Mouse (Mus musculus) embryonic facial prominence, embryonic 13.5 days (tissue): Measurements from ENCODE around the gene Gm45717. TPM values are rescaled to one million over a fixed set of nuclear protein-coding genes. Genes with fewer than 3 reads are reported as not detected.
A peak's percentile ranks its signal among the peaks of the same experiment; 100 is the strongest.

Experiments
- ATAC-seq: fragments of 200-750 bp; cut with Nextera tagmentation; 2 replicates; pipeline ENCODE4 v1.8.0; 2017; ENCODE audit warnings: low read depth; ENCODE audit not compliant: insufficient number of reproducible peaks, insufficient read depth, low FRiP score, low TSS enrichment
- H3K27ac ChIP-seq: fragments of 300-500 bp; sonication (generic); 2 replicates; pipeline ENCODE4 v1.5.1; 2015; ENCODE audit warnings: moderate library complexity, mild to moderate bottlenecking, inconsistent platforms
- H3K27me3 ChIP-seq: fragments of 300-500 bp; sonication (generic); 2 replicates; pipeline ENCODE4 v1.6.1; 2015; ENCODE audit warnings: mild to moderate bottlenecking, inconsistent platforms
- H3K36me3 ChIP-seq: fragments of 300-500 bp; sonication (generic); 2 replicates; pipeline ENCODE4 v1.6.1; 2015; ENCODE audit warnings: mild to moderate bottlenecking, inconsistent platforms
- H3K4me1 ChIP-seq: fragments of 300-500 bp; sonication (generic); 2 replicates; pipeline ENCODE4 v1.6.1; 2015; ENCODE audit warnings: inconsistent platforms
- H3K4me2 ChIP-seq: fragments of 300-500 bp; sonication (generic); 2 replicates; pipeline ENCODE4 v1.6.1; 2015; ENCODE audit warnings: moderate library complexity, mild to moderate bottlenecking, inconsistent platforms
- H3K4me3 ChIP-seq: fragments of 300-500 bp; sonication (generic); 2 replicates; pipeline ENCODE4 v1.5.1; 2015; ENCODE audit warnings: mild to moderate bottlenecking, inconsistent platforms
- H3K9ac ChIP-seq: fragments of 300-500 bp; sonication (generic); 2 replicates; pipeline ENCODE4 v1.6.1; 2015; ENCODE audit warnings: mild to moderate bottlenecking, inconsistent platforms
- H3K9me3 ChIP-seq: fragments of 300-500 bp; sonication (generic); 2 replicates; pipeline ENCODE4 v1.6.1; 2016; ENCODE audit warnings: inconsistent platforms
- WGBS: fragments of 180-500 bp; shearing (Covaris S2); methylation state at CpG from one replicate; pipeline ENCODE4 v1.1.7; 2015; ENCODE audit warnings: mixed read lengths; 5-methylcytosine and 5-hydroxymethylcytosine counted together
- polyA plus RNA-seq: library from polyadenylated mRNA; unstranded; fragments of >200 nt; fragmentation: Nextera tagmentation; extraction: Ambion mirVana; gene quantifications from 2 replicates; pipeline ENCODE4 v1.2.1, GENCODE M21; 2015

Gene Gm45717
- polyA plus RNA-seq, 1 experiment from 2014 or later, result not detected

- Histone ChIP-seq H3K4me2 (no peak overlapping the region), H3K4me1 (peaks cover 18% of the 10 kb centered on the region), H3K9me3 (no peaks in the 10 kb centered on the region), H3K4me3 (no peak overlapping the region), H3K36me3 (no peaks in the 10 kb centered on the region), H3K27ac (no peak overlapping the region), H3K9ac (no peak overlapping the region), H3K27me3 (peaks cover 77% of the 10 kb centered on the region)
- WGBS, result 72% methylated on average over 4 of the region's 4 CpGs
- ATAC-seq, result no peak
These were observed 35.8 kb downstream of the Gm45717 start for GRCm38 (mm10) chr7:140919911-140920310.

GRCm38 (mm10) chr7:140914031-140914690 lies 41.6 kb downstream of the Gm45717 start:
- Histone ChIP-seq H3K9ac (no peak overlapping the region), H3K36me3 (no peaks in the 10 kb centered on the region), H3K4me3 (no peak overlapping the region), H3K27me3 (peaks cover 19% of the 10 kb centered on the region), H3K9me3 (no peaks in the 10 kb centered on the region), H3K27ac (no peak overlapping the region), H3K4me1 (no peaks in the 10 kb centered on the region), H3K4me2 (no peak overlapping the region)
- ATAC-seq, result no peak
- WGBS, result 80% methylated on average over 8 of the region's 8 CpGs

- H3K4me1 ChIP-seq, result no peaks in the 10 kb centered on the region
- H3K27ac ChIP-seq, result no peak overlapping the region
- peaks cover 10% of the 10 kb centered on the region for H3K27me3 ChIP-seq
- H3K4me3 ChIP-seq, result no peak overlapping the region
- ATAC-seq, result no peak
- no peaks in the 10 kb centered on the region for H3K9me3 ChIP-seq
- 63% methylated on average over 5 of the region's 5 CpGs for WGBS
- H3K4me2 ChIP-seq, result no peak overlapping the region
- H3K36me3 ChIP-seq, result no peaks in the 10 kb centered on the region
- no peak overlapping the region for H3K9ac ChIP-seq
These were observed 42.8 kb downstream of the Gm45717 start for GRCm38 (mm10) chr7:140912846-140913482.

- 67% methylated on average over 3 of the region's 3 CpGs for WGBS
- H3K9me3 ChIP-seq, result no peaks in the 10 kb centered on the region
These were observed 43.4 kb downstream of the Gm45717 start for GRCm38 (mm10) chr7:140912293-140912692.

DNA sequence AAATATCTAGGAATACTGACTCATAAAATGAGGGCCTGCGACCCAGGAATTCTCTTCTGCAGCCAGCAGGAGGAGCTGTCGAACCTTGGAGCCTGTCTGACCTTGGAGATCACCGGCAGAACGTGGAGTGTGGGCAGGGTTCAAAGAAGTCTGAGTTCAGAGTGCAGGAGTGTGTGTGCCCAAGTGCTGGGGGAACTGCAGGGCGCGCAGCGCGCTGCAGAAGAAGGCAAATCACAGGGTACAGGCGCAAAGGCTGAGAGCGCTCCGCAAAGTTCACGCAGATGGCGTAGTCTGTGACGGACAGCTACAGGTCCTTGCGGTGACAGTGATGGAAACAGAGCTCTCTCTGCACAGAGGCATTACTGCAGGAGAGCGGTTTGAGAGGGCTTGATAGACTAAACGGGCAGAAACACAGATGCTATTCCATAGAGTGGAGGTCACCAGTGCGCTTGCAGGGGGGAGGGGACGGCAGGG lies 47.1 kb downstream of the Gm45717 start:
- no peaks in the 10 kb centered on the region for H3K36me3 ChIP-seq
- ATAC-seq, result peak; percentile 61
- no peaks in the 10 kb centered on the region for H3K27me3 ChIP-seq
- WGBS, result 1% methylated on average over 19 of the region's 19 CpGs
- H3K9me3 ChIP-seq, result no peaks in the 10 kb centered on the region
- peak overlapping the region; percentile 87 for H3K4me2 ChIP-seq
- no peak overlapping the region for H3K27ac ChIP-seq
- peak overlapping the region; percentile 61 for H3K9ac ChIP-seq
- H3K4me3 ChIP-seq, result peak overlapping the region; percentile 47
- no peaks in the 10 kb centered on the region for H3K4me1 ChIP-seq

More at GRCm38 (mm10) chr7:140912293-140912692, 43.4 kb downstream of the Gm45717 start:
- no peak for ATAC-seq
- no peaks in the 10 kb centered on the region for H3K4me1 ChIP-seq
- no peaks in the 10 kb centered on the region for H3K36me3 ChIP-seq
- H3K27ac ChIP-seq, result no peak overlapping the region
- H3K27me3 ChIP-seq, result peaks cover 3% of the 10 kb centered on the region; the same call in 1 of the 2 replicates
- H3K9ac ChIP-seq, result no peak overlapping the region
- H3K4me2 ChIP-seq, result no peak overlapping the region
- no peak overlapping the region for H3K4me3 ChIP-seq

GRCm38 (mm10) chr7:140908181-140908580 lies 47.6 kb downstream of the Gm45717 start:
- H3K27me3 ChIP-seq, result no peaks in the 10 kb centered on the region
- H3K4me1 ChIP-seq, result no peaks in the 10 kb centered on the region
- H3K27ac ChIP-seq, result no peak overlapping the region
- H3K4me3 ChIP-seq, result no peak overlapping the region; the same call in 1 of the 2 replicates
- H3K4me2 ChIP-seq, result peak overlapping the region; percentile 87; the same call in 1 of the 2 replicates
- H3K9ac ChIP-seq, result no peak overlapping the region
- H3K36me3 ChIP-seq, result no peaks in the 10 kb centered on the region
- no peak for ATAC-seq
- H3K9me3 ChIP-seq, result no peaks in the 10 kb centered on the region
- 50% methylated on average over 7 of the region's 7 CpGs for WGBS

GRCm38 (mm10) chr7:140907697-140908096 lies 48.0 kb downstream of the Gm45717 start:
- Histone ChIP-seq H3K9ac (no peak overlapping the region), H3K4me2 (no peak overlapping the region), H3K4me1 (no peaks in the 10 kb centered on the region), H3K9me3 (no peaks in the 10 kb centered on the region), H3K36me3 (no peaks in the 10 kb centered on the region), H3K27ac (no peak overlapping the region), H3K27me3 (no peaks in the 10 kb centered on the region), H3K4me3 (no peak overlapping the region)
- 83% methylated on average over 7 of the region's 7 CpGs for WGBS
- ATAC-seq, result no peak

DNA sequence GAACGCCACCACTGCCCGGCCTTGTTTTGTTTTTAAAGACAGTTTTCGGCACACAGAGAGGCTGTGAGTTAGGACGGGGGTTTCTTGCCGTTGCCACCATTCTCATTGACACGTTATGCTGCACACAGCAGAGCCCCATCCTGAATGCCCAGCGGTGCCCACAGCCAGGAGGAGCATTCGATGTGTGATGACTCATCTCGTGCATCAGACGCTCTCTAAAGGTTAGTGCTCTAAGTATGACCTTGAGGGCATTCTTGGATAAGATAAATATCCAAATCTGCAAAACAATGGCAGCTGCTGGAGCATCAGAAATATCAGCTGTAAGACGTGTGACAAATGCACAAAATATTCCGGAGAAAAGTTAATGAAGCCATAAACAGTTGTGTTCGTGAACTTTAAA lies 48.6 kb downstream of the Gm45717 start:
- H3K36me3 ChIP-seq, result no peaks in the 10 kb centered on the region
- no peak overlapping the region for H3K27ac ChIP-seq
- no peak for ATAC-seq
- peaks cover 3% of the 10 kb centered on the region; the same call in 1 of the 2 replicates for H3K4me1 ChIP-seq
- H3K9me3 ChIP-seq, result no peaks in the 10 kb centered on the region
- H3K9ac ChIP-seq, result no peak overlapping the region
- H3K4me2 ChIP-seq, result no peak overlapping the region
- WGBS, result 85% methylated on average over 13 of the region's 13 CpGs
- H3K4me3 ChIP-seq, result no peak overlapping the region
- H3K27me3 ChIP-seq, result no peaks in the 10 kb centered on the region

DNA sequence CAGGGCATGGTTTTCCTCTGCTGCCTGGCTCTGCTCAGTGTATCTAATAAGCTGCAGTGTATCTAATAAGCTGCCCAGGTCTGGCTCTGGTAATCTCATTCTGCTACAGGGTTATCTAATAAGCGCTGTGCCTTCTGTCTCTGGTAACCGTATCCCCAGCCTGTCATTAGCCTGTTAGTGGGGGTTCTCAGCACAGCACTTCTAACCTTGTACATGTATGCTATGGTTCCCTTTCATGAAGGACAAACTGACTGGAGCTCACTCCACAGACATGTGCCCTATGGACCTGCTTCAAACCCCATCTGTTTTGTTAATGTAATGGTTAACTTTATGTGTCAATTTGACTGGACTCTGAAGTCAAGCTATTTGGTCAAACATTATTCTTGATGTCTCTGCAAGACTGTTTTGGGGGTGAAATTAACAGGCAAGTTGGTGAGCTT lies 50.1 kb downstream of the Gm45717 start:
- H3K27me3 ChIP-seq, result no peaks in the 10 kb centered on the region
- no peak overlapping the region for H3K4me2 ChIP-seq
- no peak overlapping the region for H3K9ac ChIP-seq
- no peak for ATAC-seq
- no peaks in the 10 kb centered on the region for H3K9me3 ChIP-seq
- no peak overlapping the region for H3K27ac ChIP-seq
- no peaks in the 10 kb centered on the region for H3K36me3 ChIP-seq
- peaks cover 7% of the 10 kb centered on the region; the same call in 1 of the 2 replicates for H3K4me1 ChIP-seq
- 57% methylated on average over 2 of the region's 2 CpGs for WGBS
- no peak overlapping the region for H3K4me3 ChIP-seq

DNA sequence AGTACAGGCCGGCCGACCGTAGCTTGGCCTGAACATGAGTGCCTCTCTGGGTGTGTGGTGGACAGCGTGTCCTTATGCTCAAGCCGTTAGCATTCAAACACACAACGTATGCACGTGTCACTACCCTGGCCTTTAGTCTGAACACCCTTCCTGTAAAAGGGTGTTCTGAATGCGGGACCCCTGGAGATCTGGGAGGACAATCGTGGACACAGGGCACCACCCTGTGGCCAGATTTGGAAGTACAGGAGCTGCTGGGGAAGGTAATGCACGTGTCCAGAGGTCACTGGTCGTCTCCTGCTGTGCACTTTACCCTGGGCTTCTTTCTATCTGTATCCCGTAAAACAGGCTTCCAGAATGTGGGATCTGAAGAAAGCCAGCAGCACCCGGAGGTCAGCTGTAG lies 52.5 kb downstream of the Gm45717 start:
- Histone ChIP-seq H3K27ac (no peak overlapping the region), H3K9ac (peak overlapping the region; percentile 40; the same call in 1 of the 2 replicates), H3K27me3 (no peaks in the 10 kb centered on the region), H3K36me3 (peaks cover 11% of the 10 kb centered on the region), H3K4me1 (peaks cover 7% of the 10 kb centered on the region; the same call in 1 of the 2 replicates), H3K4me2 (no peak overlapping the region), H3K4me3 (no peak overlapping the region), H3K9me3 (no peaks in the 10 kb centered on the region)
- ATAC-seq, result no peak
- WGBS, result 25% methylated on average over 13 of the region's 13 CpGs

GRCm38 (mm10) chr7:140902036-140902875 lies 53.5 kb downstream of the Gm45717 start:
- H3K27me3 ChIP-seq, result no peaks in the 10 kb centered on the region
- H3K27ac ChIP-seq, result peak overlapping the region; percentile 22; the same call in 1 of the 2 replicates
- no peak overlapping the region for H3K4me3 ChIP-seq
- ATAC-seq, result no peak
- H3K9ac ChIP-seq, result peak overlapping the region; percentile 36; the same call in 1 of the 2 replicates
- 36% methylated on average over 15 of the region's 15 CpGs for WGBS
- no peaks in the 10 kb centered on the region for H3K9me3 ChIP-seq
- peaks cover 21% of the 10 kb centered on the region for H3K36me3 ChIP-seq
- no peak overlapping the region for H3K4me2 ChIP-seq
- H3K4me1 ChIP-seq, result peaks cover 7% of the 10 kb centered on the region; the same call in 1 of the 2 replicates
